Mouse (Mus musculus) lung, postnatal 0 days (tissue): ENCODE data around the gene Sh3tc1. TPM values are rescaled to one million over a fixed set of nuclear protein-coding genes. Genes with fewer than 3 reads are reported as not detected.

Experiments used
- ATAC-seq: fragments of 200-750 bp; cut with Nextera tagmentation; 2 replicates; pipeline ENCODE4 v1.8.0; 2017; ENCODE audit warnings: moderate library complexity
- DNase-seq: peaks from one replicate; pipeline ENCODE4 v3.0.0-alpha.2; 2016; ENCODE audit warnings: low spot score
- H3K27ac ChIP-seq: fragments of 300-500 bp; sonication (generic); 2 replicates; pipeline ENCODE4 v1.5.1; 2014; ENCODE audit warnings: antibody characterized with exemption, mild to moderate bottlenecking, low read length, mixed read lengths
- H3K27me3 ChIP-seq: fragments of 300-500 bp; sonication (generic); replicated peaks from 2 replicates; pipeline ENCODE4 v1.6.1; 2014; ENCODE audit warnings: low read length, mixed read lengths; ENCODE audit not compliant: insufficient read depth
- H3K36me3 ChIP-seq: fragments of 300-500 bp; sonication (generic); 2 replicates; pipeline ENCODE4 v1.6.1; 2014; ENCODE audit warnings: low read length, mixed read lengths; ENCODE audit not compliant: insufficient read depth
- H3K4me1 ChIP-seq: fragments of 300-500 bp; sonication (generic); 2 replicates; pipeline ENCODE4 v1.6.1; 2014; ENCODE audit warnings: antibody characterized with exemption, low read depth, low read length, mixed read lengths; ENCODE audit not compliant: insufficient read depth
- H3K4me2 ChIP-seq: fragments of 300-500 bp; sonication (generic); replicated peaks from 2 replicates; pipeline ENCODE4 v1.6.1; 2014; ENCODE audit warnings: low read depth, mild to moderate bottlenecking, low read length, moderate library complexity, mixed read lengths
- H3K4me3 ChIP-seq: fragments of 300-500 bp; sonication (generic); 2 replicates; pipeline ENCODE4 v1.5.1; 2014; ENCODE audit warnings: low read depth, low read length
- H3K9ac ChIP-seq: fragments of 300-500 bp; sonication (generic); replicated peaks from 2 replicates; pipeline ENCODE4 v1.6.1; 2014; ENCODE audit warnings: low read depth, mild to moderate bottlenecking
- H3K9me3 ChIP-seq: fragments of 300-500 bp; sonication (generic); 2 replicates; pipeline ENCODE4 v1.6.1; 2016; ENCODE audit warnings: low read length, mixed read lengths
- CTCF ChIP-seq: IDR thresholded peaks from 2 replicates; pipeline ENCODE4 v1.5.1; 2016; ENCODE audit warnings: antibody characterized with exemption, mild to moderate bottlenecking
- EP300 ChIP-seq: IDR thresholded peaks from 2 replicates; pipeline ENCODE4 v1.6.1; 2016; ENCODE audit warnings: antibody characterized with exemption, mild to moderate bottlenecking, control low read depth
- WGBS: fragments of 180-500 bp; shearing (Covaris S2); extraction: QIAGEN DNeasy Blood & Tissue Kit; methylation state at CpG from one replicate; pipeline ENCODE4 v1.1.7; 2014; 5-methylcytosine and 5-hydroxymethylcytosine counted together
- polyA plus RNA-seq: library from polyadenylated mRNA; unstranded; fragments of >200 nt; fragmentation: Nextera tagmentation; extraction: Ambion mirVana; gene quantifications from 2 replicates; pipeline ENCODE4 v1.2.1, GENCODE M21; 2015

The Sh3tc1 gene
- polyA plus RNA-seq, 1 experiment from 2014 or later, result 21.1 TPM

DNA sequence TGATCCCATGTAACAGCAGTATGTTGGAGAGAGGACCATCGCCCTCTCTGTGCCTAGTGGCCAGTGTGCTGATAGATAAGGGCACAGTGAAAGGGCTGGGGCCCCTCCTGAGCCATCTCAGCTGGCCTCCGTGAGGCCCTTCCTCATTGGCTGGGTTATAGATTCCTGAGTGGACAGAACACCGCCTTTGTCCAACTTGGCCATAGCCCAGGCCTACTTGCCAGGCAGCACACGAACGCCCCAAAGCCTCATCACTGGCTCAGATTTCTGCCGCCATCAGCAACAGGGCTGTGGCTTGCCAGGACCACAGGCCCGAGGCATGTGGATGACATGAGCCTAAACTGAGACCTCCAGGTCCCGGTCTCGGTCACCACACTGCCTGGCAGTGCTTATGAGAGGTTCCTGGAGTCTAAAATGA lies 68.3 kb downstream of the Sh3tc1 start:
- no peaks in the 10 kb centered on the region for H3K36me3 ChIP-seq
- no peaks in the 10 kb centered on the region for H3K27me3 ChIP-seq
- H3K4me1 ChIP-seq, result peaks cover 32% of the 10 kb centered on the region; the same call in 1 of the 2 replicates
- peak overlapping the region; percentile 79 for H3K27ac ChIP-seq
- 51% methylated on average over 9 of the region's 9 CpGs for WGBS
- DNase-seq, result peak; percentile 86
- H3K9me3 ChIP-seq, result no peaks in the 10 kb centered on the region
- no peak overlapping the region for H3K4me2 ChIP-seq
- peak; percentile 53 for ATAC-seq
- no peak overlapping the region for H3K4me3 ChIP-seq
- no peak overlapping the region for H3K9ac ChIP-seq
- TF ChIP-seq EP300, result no peak
- TF ChIP-seq CTCF, result peak; percentile 35

DNA sequence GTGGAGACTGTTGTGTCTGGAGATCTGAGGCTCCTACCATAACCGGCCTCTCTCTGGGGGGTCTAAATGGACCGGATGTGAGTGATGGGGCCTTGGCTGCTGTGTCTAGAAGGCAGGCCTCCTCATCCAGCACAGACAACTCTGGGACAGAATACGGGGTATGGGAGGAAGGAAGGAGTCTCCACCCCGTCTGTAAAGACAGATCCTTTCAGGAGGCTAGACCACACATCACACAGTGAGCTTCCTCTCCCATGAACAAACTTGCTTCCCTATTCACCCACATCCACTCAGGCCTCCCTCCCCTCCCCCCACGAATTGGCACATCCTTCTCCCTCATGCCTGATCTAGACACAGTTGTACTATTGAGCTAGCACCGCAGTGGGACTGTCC lies 69.4 kb downstream of the Sh3tc1 start:
- ATAC-seq (peak; percentile 8), DNase-seq (peak; percentile 68)
- no peak overlapping the region for H3K4me3 ChIP-seq
- peak overlapping the region; percentile 19; the same call in 1 of the 2 replicates for H3K4me2 ChIP-seq
- H3K9ac ChIP-seq, result no peak overlapping the region
- TF ChIP-seq EP300 (no peak), CTCF (no peak)
- peaks cover 32% of the 10 kb centered on the region; the same call in 1 of the 2 replicates for H3K4me1 ChIP-seq
- H3K36me3 ChIP-seq, result no peaks in the 10 kb centered on the region
- no peaks in the 10 kb centered on the region for H3K27me3 ChIP-seq
- H3K27ac ChIP-seq, result peak overlapping the region; percentile 79
- no peaks in the 10 kb centered on the region for H3K9me3 ChIP-seq
- WGBS, result 25% methylated on average over 6 of the region's 6 CpGs

DNA sequence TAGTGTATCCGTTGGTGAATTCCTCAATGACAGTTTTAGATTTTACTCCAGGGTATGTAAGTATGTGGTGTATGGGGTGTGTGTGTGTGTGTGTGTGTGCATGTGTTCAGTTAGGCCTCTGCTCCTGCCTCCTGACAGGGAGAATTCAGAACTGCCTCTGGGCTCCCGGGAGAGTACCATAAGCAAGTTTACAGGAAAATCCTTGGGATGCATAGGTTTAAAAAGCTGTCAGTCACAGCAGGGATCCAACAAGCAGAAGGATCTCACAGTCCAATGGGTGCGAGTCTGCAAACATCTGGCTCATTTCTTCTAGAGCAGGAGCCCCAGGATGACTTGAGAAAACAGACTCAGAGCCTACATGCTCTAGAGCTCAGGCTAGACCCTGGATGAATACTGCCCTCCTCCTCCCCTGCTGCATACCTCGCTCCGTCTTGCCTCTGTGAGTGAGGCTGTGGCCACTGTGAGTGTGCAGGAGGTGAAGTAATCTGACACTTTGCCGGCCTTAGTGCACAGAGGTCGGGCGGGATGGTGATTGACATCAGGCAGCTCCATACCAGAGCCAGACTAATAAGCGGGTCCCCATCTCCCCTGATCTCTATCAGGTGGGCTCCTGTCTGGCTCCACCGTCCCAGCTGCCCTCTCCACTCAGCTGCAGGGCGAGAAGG lies 69.9 kb downstream of the Sh3tc1 start:
- H3K9me3 ChIP-seq, result no peaks in the 10 kb centered on the region
- H3K4me2 ChIP-seq, result peak overlapping the region; percentile 19; the same call in 1 of the 2 replicates
- peak overlapping the region; percentile 79 for H3K27ac ChIP-seq
- TF ChIP-seq CTCF, result no peak
- no peak for TF ChIP-seq EP300
- H3K36me3 ChIP-seq, result no peaks in the 10 kb centered on the region
- H3K27me3 ChIP-seq, result no peaks in the 10 kb centered on the region
- no peak for ATAC-seq
- peak; percentile 49 for DNase-seq
- H3K4me3 ChIP-seq, result no peak overlapping the region
- H3K4me1 ChIP-seq, result peaks cover 32% of the 10 kb centered on the region; the same call in 1 of the 2 replicates
- H3K9ac ChIP-seq, result no peak overlapping the region
- 30% methylated on average over 11 of the region's 11 CpGs for WGBS

DNA sequence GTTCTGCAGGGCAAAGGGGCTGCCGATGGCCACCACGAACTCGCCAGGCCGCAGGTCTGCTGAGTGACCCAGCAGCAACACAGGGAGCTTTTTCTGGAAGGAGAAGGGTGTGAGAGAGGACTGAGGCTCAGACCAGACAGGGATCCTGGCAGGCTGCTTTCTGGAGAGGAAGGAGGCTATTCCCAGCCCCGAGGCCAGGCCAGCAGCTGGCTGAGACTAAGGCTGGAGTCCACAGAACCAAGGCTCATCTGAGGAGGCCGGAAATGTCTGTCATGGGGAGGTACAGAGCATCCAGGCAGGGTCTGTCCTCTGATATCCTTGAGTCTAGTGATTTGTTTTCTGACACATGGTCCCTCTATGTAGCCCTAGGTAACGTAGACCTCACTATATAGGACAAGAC lies 73.6 kb downstream of the Sh3tc1 start:
- 88% methylated on average over 7 of the region's 7 CpGs for WGBS
- Histone ChIP-seq H3K4me1 (0 out of 2 replicates have a peak, but pooled peaks cover 3% of the 10 kb centered on the region), H3K27ac (no peak overlapping the region), H3K4me2 (no peak overlapping the region), H3K36me3 (no peaks in the 10 kb centered on the region), H3K9me3 (no peaks in the 10 kb centered on the region), H3K27me3 (no peaks in the 10 kb centered on the region), H3K9ac (no peak overlapping the region), H3K4me3 (no peak overlapping the region)
- TF ChIP-seq EP300 (no peak), CTCF (no peak)
- ATAC-seq (no peak), DNase-seq (no peak)

DNA sequence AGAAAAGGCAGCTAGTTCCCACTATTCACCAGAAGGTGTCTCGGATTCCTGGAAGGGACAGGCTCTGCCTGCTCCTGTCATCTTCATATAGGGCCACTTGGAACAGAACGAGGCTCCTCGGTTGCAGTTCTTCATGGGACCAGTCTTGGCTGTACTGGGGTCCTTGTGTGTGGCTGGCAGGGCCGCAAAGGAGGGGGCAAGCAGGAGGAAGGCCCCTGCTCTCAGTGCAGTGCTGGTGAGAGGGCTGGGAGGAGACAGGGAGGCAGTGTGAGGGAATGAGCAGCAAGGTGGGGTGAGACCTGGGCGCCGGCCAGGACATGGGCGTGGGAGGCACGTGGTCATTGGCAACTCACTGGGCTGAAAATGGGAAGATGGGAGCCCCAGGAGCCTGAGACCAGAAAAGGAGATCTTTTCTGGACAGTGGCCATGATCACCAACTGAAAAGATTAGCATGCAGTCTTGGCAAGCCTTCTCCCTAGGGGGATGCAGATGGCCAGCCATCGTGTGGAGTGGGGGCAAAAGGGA lies 77.7 kb downstream of the Sh3tc1 start:
- TF ChIP-seq CTCF (no peak), EP300 (no peak)
- WGBS, result 69% methylated on average over 9 of the region's 9 CpGs
- DNase-seq (no peak), ATAC-seq (0 out of 2 replicates have a peak, but pooled peaks have one; percentile 23)
- Histone ChIP-seq H3K27ac (no peak overlapping the region), H3K9ac (no peak overlapping the region), H3K9me3 (no peaks in the 10 kb centered on the region), H3K36me3 (no peaks in the 10 kb centered on the region), H3K4me3 (no peak overlapping the region), H3K4me2 (no peak overlapping the region), H3K27me3 (no peaks in the 10 kb centered on the region), H3K4me1 (no peaks in the 10 kb centered on the region)

DNA sequence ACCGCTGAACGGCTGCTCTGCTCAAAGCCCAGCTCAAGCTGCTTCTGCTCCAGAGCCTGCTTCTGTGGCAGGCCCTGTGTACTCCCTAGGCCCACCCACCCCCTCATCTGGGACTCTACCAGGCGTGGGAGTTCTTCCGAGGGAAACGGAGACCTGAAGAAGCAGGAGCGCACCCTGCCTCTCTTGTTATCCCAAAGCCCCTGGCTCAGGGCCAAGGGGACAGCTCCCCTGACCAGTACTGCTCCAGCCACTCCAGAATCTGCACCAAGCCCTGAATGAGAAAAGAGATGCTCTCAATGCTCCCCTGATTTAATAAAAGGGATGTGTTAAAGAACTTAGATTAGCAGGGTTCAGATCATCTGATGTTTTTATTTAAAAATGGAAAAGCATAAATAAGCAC lies 78.6 kb downstream of the Sh3tc1 start:
- 71% methylated on average over 6 of the region's 6 CpGs for WGBS
- Histone ChIP-seq H3K4me2 (no peak overlapping the region), H3K4me3 (no peak overlapping the region), H3K27me3 (no peaks in the 10 kb centered on the region), H3K9ac (no peak overlapping the region), H3K9me3 (no peaks in the 10 kb centered on the region), H3K27ac (no peak overlapping the region), H3K36me3 (no peaks in the 10 kb centered on the region), H3K4me1 (no peaks in the 10 kb centered on the region)
- DNase-seq (no peak), ATAC-seq (no peak)
- TF ChIP-seq EP300 (no peak), CTCF (no peak)
